Mouse (Mus musculus) spleen, postnatal 4 days (tissue): Measurements from ENCODE around the gene Clcn6.
"Not testable (repeated sequence)": the region's sequence is repeated elsewhere in the genome, so short reads cannot be mapped to it uniquely, and the experiment has no call there.

Experiments
- DNase-seq, 2 experiments: peaks; one replicate each; pipeline ENCODE4 v3.0.0; 2022; ENCODE audit warnings: low spot score in 2 of 2

Clcn6 gene

DNA sequence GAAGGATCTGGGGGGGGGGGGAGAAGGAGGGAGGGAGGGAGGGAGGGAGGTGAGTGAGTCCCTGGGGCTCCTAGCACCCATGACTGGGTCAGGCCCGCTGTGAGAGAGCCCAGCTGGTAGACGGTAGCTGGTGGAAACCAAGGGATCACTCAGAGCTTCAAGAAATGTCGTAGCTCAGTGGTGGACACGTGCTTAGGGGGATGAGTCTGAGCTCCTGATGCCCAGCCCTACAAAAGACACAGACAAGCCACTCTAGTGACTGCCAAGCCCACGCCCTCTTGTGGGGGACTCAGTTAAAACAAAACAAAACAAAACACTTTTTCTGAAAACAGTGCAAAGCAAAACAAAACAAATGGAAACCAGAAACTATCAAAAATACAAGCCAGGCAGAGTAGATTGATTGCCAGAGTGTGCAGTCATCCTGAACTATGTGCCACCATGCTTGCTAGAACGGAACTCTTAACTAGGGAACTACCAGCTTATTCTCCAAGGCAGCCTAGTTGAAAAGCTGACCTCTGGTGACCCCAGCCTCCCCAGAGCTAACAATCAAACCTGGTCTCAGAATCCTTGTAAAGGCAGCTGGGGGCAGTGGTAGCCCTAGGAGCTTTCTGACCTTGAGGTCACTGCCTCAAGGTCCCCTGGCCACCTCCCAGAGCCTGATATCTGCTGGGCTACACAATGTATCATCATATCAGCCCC is 27.2 kb upstream of the Clcn6 start:
- no peak for DNase-seq

DNA sequence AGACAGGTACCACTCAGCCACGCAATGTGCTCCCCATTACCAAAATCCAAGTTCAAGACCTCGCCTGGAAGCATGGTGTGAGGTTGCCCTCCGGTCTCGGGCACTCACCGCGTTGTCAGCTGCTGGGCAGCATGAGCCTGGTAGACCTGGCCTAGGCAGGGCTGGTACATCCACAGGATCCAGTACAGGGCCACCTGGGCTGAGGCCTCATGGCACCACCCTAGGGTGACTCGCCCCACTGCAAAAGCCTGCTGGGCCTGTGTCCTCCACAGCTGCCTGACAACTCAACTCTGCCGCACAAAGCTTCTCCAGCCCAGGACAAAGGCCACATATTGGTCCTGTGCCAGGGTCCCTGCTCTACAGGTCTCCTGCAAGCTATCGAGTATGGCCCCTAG is 22.5 kb upstream of the Clcn6 start:
- no peak for DNase-seq

DNA sequence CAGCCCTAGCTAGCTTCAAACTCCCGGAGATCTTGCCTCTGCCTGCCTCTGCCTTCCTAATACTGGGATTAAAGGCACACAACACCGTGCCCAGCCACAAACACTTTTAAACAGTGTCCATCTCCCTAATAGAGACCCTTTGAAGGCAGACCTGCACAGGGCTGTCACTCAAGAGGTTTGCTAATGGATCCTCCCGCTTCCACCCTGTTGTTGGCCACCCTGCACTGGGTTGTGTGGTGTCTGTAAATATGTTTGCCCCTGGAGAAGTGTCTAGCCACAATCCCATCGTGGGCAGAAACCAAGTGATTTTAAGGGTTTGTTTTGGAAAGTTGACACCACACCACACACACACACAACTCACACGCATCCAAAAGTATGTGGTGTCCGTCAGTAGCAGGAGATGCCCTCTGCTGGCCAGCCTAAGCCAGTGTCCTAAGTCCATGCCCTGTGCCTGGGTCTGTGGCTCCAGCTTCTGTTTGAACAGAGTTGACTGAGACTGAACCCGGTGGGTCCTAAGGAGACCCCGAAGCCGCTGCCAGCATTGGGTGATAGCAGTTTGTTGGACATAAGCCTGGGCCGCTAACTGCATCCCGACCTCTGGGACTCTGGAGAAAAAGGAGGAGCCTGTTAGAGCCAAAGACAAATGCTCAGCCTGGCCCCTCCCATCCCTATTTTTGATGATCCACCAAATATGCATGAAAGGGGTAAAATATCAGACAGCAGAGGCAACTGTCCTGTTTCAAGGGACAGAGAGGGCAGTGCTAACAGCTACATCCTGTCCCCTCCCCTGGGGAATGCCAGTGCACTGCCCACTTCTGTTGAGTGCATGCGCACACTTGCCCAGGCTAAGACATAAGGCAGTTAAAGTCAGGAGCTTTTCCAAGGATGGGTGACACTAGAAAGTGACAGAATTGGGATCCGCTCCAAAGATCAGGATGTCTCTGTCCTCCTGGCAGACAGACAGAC is 21.8 kb upstream of the Clcn6 start:
- DNase-seq: no peak

DNA sequence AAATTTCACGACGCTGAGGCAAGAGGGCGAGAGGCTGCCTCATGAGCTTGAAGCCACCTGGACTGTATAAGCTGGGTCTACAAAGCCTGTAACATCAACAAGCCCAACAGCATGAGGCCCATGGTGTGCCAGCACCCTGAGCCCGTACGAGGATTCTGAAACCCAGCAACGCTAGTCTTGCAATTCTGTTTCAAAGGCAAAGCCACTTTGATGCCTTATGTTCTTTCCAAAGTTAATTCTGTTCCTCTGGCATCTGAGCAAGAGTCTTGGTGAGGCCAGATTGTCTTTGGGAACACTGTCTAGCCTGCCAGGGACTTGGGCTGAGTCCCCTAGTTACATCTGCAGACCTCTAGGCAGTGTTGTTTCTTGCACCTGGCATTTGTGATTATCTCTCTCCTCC is 20.4 kb upstream of the Clcn6 start:
- no peak for DNase-seq

DNA sequence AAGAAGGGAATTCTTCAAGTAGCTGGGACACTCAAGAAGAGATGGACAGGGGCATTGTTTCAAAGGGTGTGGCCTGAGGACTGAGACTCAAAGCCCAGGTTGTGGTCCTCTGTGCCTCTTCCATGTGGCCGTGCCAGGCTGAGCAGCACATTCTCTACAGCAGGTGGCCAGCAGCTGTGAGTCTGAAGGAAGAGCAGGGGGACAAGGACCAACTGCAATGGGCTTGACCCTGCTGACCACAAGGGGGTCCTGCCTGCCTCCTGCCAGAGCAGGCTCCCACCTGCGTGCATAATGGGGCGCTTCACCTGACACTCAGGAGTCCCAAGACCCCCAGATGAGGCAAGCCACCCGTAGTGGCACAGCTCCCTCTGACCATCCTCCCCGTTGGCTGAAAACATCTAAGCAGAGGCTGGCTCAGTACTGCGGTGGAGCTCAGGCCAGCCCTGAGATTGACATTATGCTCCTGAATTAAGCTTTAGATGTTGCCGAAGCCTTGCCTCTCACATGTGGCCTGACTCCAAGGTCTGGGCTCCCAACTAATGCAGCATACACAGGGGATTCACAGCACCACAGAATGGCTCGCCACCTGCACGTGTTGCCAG is 19.7 kb upstream of the Clcn6 start:
- DNase-seq: no peak

DNA sequence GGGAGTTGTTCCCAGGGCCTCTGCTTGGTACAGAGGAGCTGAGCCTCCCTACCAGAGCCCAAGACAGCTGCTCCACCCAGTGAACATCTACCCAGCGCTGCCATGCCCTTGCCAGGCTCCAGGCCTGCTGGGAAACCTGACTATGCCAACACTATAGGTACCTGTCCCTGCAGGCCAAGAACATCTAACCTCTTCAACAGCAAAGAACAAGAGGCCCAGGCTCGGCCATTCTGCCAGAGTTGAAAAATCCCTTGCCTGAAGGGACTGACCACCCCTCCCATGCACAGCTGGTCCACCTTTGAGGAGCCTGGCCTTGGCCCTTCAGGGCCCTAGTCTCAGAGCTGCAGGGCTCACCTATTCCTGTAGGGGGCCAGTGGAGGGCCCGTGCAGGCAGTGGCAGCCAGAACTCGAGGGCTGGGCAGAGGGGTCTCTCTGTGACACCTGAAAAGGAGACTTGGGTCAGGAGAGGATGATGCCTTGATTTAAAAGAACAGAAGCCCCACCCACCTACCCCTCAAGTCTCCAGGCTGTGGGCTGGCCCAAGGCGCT is 19.1 kb upstream of the Clcn6 start:
- no peak for DNase-seq

DNA sequence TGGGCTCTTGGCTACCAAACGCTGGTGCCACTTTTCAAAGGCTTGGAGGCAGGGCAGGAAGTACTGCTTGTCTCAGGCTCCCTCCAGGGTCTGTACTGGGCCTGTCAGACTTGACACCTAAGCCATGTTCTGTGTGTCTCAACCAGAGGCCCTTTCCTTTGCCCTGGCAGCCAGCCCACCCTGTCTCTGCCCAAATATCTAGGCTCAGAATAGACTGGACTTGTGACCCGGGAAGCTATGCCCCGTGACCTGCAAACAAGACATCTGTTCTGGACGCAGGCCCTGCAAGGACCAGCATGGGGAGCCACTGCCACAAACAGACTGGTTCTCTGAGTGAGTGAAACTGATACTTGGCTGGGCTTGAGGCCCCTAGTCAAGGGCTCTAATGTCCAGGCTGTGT is 18.2 kb upstream of the Clcn6 start:
- DNase-seq: no peak

DNA sequence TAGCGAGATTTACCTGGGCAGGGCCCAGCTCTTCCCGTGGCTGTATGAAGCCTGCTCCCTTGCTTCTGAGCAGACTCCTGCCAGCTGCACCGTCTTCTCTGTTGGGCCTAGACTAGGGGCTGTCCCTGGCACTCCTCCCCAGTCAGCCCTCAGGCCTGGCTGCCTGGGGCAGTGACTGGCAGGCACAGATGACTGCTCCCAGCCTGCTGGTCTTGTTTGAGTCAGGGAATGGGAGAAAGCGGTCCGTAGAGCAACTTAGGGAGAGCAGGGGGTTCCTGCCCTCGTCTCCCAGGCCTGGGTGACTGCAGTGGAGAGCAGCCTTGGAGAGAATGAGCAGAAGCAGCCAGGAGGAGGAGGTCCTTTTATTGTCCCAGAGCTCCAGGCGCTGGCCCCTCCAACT is 17.6 kb upstream of the Clcn6 start:
- no peak for DNase-seq

DNA sequence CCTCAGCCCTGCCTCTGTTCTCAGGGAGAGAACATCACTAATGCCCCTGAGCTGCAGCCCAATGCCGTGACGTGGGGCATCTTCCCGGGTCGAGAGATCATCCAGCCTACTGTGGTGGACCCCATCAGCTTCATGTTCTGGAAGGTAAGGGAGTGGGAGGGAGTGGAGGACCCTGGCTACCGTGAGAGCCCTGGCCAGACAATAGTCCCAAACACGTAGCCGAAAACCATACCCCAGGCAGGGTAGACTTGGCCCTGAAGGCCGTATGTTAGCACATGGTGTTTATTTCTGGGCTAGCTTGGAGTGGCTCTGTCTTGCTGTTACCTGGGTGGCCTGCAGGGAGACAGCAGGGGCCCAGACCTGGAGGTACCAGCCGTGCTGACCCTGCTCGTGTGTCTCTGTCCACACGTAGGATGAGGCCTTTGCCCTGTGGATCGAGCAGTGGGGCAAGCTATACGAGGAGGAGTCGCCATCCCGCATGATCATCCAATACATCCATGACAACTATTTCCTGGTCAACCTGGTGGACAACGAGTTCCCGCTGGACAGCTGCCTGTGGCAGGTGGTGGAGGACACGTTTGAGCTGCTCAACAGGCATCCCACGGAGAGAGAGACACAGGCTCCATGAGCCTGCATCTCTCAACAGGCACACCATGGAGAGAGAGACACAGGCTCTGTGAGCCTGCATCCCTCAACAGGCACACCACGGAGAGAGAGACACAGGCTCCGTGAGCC is 16.5 kb upstream of the Clcn6 start:
- no peak for DNase-seq

DNA sequence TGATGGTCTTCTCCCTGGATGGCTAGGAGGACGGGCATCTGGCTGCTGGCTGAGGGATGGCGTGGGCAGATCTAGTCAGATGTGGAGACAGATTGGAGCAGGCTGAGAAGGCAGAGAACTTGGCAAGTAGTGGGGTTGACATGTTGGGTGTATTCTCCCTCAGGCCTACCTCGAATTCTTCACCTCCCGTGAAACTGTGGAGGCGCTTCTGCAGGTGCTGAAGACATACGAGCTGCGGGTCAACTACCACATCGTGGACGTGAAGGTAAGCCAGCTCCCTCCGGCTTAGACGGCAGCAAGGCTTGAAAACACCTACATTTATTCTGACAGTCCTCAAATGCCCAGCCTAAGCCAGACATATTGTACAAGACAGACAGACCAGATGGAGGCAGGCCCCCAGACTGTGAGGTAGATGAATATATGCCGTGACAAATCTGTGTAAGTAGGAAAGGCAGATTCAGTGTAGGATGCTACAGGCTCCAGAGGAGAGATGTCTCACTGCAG is 14.8 kb upstream of the Clcn6 start:
- DNase-seq: no peak

DNA sequence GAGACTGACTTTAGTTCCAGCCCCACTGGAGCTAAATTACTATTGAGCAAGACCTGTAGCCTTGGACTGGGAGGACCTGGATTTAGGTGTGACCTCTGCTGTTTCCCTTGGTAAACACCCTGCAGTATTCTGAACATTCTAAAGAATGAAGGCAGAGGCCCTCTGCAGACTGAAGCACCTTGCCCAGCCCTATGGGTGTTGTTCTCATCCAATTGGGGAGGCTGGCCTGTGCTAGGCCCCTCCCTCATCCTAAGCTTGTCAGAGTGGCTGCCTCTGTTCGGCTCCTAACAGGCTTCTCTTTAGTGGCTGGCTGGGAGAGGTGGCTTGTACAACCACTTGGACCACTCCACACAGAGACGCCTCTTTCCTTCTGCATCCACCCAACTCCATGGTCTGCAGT is 14.4 kb upstream of the Clcn6 start:
- no peak for DNase-seq

DNA sequence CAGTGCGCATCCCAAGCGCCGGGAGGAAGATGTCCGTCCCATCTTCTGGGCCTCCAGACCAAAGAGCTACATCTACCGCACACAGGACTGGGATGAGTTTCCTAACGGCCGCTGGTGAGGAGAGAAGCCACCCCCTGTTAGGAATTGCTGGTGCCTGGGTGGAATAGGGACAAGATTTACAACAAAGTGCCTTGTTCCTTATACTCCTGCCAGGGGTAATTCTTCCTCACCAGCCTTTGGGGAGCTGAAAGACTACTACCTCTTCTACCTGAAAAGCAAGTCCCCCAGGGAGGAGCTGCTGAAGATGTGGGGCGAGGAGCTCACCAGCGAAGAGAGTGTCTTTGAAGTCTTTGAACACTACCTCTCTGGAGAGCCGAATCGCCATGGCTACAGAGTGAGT is 13.3 kb upstream of the Clcn6 start:
- no peak for DNase-seq

DNA sequence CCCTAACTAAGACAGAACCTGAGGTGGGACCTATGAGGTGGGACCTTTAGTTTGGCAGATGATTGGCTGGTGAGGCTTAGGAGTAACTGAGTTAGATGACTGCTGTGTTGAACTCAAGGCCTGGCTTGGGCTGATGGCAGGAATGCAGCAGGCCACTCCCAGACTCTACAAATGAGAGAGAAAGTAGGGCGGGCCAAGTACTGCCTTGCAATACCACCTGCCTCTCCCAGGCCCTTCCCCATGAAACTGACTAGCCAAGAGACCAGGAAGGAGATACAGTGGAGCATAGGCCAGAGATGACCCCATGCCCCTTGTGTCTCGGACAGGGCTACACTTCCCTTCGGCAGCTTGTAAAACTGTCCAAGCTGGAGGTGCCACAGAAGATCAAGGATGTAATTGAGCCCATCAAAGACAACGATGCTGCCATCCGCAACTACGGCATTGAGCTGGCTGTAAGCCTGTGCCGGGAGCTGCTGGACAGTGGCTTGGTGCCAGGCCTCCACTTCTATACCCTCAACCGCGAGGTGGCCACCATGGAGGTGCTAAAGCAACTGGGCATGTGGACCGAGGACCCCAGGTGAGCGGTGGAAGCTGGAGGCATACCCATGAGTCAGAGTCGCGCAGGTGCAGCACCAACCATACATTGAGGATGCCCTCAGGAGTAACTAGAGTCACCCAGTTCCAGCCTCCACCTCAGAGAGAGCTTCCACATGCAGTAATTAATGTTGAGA is 12.6 kb upstream of the Clcn6 start:
- no peak for DNase-seq

DNA sequence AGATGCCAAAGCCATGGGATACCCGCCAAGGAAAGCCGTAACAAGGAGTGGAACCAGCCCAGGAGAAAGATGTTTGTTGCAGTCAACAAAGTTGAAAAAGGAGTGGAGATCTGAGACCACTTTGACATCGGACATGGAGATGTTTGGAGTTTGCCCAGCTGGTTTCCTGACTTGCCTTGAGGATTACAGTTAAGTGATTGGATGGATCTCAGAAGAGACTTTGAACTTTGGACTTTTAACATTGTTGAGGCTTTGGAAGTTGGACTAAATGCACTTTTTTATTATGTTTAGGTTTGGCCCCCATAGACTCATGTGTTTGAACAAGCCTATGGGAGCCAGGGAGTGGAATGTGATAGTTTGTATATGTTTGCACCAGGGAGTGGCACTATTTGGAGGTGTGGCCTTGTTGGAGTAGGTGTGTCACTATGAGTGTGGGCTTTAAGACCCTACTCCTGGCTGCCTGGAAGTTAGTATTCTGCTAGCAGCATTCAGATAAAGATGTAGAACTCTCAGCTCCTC is 11.8 kb upstream of the Clcn6 start:
- DNase-seq: not testable (repeated sequence)

DNA sequence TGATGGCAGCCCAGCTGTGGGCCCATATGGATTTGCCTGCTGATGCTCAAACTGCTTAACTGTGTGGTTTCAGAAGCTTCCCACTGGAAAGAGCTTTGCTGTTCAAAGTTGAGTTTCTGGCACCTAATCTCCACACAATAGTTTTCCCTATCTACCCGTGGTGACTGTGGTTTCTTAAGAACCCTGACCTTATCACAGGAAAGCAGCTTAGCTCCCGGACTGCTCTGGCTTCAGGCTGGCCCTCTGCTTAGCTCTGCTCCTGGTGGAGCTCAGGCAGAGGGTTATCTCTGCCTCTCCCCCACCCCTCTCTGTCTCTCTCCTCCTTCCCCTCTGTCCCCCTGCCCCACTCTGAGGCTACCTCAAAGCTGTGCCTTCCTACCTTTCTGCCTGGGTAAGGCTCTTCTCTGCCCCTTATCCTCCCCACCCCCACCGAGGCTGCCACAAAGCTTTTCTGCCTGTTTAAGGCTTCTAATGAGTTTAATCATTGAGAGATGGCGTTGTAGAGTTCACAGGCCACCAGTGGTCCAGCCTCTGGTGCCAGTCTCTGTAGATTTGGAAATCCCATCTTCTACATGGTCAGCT is 7.9 kb upstream of the Clcn6 start:
- DNase-seq: peak in 1 of 2 experiments; percentile 60

DNA sequence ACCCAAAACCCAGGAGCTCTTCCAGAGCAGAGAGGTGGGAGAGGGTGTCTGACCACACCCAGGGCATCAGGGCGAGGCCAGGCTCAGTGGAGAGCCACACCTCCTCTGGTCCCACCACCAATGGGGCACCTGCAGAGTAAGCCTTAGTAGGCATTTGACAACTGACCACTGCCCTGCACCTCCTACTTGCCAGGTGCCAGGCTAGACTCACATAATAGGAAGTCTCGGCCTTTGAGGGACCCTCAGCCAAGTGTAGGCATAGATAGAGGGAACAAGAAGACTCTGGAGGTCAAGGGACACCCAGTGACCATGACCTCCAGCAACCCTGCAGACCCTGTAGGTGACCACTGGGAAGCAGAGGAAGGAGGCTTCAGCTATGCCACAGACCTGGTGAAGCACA is 5.5 kb upstream of the Clcn6 start:
- peak in 1 of 2 experiments; percentile 64 for DNase-seq

DNA sequence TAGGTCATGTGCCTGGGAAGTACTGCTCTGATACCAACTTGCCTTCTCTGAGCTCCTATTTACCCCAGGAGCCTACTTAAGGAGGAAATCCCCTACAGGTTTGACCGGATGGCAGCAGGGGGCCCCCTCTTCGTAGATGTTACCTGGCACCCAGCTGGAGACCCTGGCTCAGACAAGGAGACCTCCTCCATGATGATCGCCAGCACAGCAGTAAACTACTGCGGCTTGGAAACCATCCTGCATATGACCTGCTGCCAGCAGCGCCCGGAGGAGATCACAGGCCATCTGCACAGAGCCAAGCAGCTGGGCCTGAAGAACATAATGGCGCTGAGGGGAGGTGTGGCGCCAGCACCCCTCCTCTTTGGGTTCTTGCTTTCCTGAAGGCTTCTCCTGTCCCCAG is 4.7 kb upstream of the Clcn6 start:
- DNase-seq: not testable (repeated sequence)

DNA sequence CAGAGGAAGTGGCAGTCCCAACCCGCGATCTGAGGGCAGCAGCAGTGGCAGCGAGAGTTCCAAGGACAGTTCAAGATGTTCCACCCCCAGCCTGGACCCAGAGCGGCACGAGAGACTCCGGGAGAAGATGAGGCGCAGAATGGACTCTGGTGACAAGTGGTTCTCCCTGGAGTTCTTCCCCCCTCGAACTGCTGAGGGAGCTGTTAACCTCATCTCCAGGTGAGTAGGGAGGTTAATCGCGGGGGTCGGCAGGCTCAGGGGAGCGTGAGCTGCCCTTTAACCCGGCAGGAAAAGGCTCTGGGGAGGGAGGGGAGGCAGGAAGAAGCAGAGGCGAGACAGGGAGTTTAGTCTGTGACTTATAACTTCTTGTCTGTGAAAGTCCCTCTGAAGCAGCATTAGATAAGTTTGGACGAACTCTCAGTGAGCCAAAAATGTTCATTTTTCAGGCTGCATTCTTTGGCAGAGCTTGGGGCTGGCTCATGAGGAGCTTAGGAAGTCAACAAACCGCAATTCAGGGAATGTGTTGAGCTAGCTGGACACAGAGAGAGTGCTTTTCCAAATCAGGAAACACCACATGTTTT is 3.1 kb upstream of the Clcn6 start:
- DNase-seq: peak in 1 of 2 experiments; percentile 73

DNA sequence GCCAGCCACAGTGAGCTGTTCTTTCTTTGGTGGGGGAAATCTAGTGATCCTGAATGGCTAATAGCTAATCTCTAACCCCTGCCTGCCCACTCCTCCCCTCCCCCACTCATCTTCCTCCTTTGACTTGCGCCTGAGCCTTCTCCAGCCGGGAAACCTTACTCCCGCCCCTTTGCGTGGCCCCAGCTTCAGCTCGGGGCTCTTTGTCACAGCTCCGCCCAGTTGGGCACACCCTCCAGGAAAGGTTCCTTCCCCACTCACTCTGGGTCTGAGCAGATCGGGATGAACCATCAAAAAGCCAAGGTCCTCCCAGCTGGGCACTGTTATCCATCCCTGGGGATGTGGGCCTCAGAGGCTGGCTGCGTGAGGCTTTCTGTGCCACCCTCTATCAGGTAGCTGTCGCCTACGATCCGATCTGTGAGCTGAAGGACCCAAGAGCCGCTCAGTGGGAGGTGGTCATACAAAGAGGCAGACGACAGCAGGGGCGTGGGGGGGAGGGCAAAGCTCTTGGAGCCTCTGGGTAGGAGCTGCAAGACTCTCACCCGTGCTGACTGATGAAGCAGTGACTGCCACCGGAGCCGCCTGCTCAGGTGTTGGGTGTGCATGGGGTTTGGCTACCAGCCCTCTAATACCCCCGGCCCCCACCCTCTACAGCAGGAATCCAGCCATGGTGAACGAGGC is 2.5 kb upstream of the Clcn6 start:
- DNase-seq: peak; percentile 59 to 78
